Mouse (Mus musculus): Measurements from ENCODE around the gene Samsn1.

Gene Samsn1

DNA sequence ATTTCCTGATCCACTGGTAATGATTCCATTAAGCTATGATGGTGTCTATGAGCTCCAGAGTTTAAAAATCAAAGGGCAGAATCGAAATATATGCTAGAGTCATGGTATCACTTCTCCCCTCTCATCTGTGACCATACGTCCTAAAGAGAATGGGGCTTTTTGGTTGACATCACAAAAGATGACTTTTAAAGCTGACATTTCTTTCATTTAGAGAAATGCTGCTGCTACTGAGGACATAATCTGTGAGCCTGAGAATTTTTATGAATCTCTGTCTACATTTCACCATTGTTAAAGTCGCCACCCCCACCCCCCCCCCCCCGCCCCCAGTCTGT lies 91.9 kb downstream of the Samsn1 start:
- no peak for DNase-seq

GRCm38 (mm10) chr16:75929536-75930221 lies 92.4 kb downstream of the Samsn1 start:
- DNase-seq: no peak

- no peak for DNase-seq
Measured at GRCm38 (mm10) chr16:75926511-75926910, 95.6 kb downstream of the Samsn1 start.

- no peak for DNase-seq
Measured at GRCm38 (mm10) chr16:75920870-75921269, 101.2 kb downstream of the Samsn1 start.

DNA sequence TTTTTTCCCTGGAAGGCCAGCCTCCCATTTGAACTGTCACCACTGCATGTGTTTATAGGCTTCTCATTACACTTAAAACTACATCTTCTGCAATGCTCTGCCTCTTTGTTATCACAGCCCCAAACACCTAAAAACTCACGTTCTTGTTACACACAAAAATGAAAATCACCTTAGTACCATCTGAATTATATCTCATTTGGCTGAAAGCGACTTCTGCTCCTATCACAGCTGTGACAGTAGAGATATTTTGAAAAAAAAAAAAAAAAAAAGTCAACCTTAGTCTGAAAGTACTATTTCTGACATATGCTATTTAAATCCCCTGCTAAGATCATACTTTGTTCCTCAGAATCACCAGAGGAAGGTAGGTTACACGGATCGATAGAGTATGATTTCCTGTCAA lies 102.8 kb downstream of the Samsn1 start:
- no peak for DNase-seq

DNA sequence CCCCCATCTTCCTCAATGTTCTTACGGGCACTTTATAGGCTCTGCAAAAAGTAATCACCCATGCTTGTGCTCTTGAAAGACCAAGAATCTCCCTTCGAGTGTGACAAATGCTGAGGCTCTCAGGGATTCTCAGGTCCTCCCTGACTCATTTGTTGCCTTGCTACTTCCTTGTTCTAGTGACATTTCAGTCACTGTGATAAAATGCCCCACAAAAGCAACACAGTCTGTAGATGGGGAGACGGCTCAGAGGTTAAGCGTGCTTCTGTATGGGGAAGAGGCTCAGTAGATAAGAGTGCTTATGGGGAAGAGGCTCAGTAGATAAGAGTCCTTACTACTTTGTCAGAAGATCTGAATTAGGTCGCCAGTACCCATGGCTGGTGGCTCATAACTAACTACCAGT lies 104.4 kb downstream of the Samsn1 start:
- peak; percentile 6 for DNase-seq

- no peak for DNase-seq
Measured at GRCm38 (mm10) chr16:75912051-75912450, 110.0 kb downstream of the Samsn1 start.

DNA sequence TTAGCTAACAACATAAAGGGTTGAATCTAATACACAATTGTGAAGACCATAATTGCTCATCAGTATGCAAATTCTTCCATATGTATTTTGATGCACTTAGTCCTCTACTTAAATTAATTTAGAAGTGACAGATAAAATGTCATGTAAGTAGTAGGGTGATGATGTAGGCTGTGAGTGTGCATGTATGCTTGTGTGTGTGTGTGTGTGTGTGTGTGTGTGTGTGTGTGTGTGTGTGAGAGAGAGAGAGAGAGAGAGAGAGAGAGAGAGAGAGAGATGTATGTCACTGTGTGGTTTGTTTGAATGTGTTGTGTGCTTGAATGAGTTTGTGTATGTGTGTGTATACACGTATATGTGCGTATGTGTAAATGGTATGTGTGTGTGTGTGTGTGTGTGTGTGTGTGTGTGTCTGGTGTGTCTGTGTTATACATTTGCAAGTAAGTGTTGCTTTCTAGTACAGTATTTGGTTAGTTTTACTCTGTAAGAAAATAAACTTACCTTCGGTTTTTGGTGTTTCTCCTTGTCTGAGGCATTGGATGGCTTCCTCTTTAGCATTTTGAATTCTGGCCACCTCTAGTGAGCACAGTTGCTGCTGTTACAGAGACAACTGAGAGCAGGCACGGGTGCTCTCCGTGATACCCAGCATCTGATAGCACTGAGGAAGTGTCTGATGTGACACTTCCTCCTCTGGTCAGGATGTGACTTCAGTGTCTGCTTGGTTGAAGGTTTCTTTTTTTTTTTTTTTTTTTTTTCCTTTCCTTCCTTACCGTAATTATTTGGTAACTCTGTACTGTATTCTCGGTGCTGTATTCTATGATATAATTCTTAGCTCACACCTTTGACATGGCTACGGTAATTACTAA lies 113.2 kb downstream of the Samsn1 start:
- DNase-seq: peak; percentile 74

DNA sequence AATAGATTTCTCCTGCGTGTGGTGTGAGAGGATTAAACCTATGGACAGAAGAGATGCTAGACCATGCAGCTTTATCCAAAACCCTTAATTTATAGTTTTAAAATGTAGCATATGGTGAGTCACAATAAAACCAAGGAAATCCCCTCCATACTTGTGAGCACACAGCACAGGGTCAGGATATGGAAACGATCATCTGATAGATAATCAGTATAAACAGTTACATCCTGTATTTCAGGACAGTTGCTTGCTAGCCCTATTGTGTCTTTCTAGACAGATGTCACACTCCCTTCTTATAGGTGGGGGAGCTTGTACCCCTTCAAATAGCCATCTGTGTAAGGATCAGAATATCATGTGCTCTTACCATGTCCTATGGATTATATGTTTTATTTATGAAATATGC lies 115.3 kb downstream of the Samsn1 start:
- DNase-seq: no peak

- DNase-seq: no peak
Measured at GRCm38 (mm10) chr16:75906260-75906659, 115.8 kb downstream of the Samsn1 start.

DNA sequence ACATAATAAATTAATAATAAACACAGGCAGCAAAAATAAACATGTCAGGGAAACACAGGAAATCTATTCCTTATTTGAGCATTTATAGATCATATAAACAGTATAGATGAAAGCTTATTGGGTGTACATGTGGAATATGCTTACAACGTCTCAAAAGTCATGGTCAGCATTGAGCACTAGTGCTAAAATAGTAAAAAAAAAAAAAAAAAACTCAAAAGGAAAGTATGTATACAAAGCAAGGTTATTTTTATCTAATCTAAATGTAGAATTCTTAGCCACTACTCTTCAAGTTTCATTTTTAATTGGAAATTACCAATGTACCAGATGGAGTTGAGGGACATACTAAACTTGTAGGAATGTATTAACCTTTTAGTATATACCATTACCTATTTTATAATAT lies 116.8 kb downstream of the Samsn1 start:
- no peak for DNase-seq

DNA sequence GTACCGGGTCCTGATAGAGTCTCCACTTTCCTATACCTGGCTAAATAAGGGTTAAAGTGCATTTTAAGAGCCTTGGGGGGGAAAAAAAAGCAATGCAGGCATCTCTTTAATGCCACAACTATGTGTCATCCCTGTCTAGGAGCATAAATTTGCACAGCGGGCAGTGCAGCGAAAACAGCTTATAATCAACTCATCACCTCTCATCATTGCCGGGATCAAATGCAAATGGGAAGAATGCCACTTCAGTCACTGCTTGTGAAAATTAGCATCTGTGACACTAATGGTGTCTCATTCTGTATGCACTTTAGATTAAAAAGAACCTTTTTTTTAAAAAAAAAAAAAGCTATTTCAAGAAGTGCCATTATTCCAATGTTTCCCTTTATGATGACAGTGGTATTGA lies 118.0 kb downstream of the Samsn1 start:
- no peak for DNase-seq

GRCm38 (mm10) chr16:75903028-75903427 lies 119.1 kb downstream of the Samsn1 start:
- no peak for DNase-seq

- no peak for DNase-seq
Measured at GRCm38 (mm10) chr16:75899885-75900620, 122.0 kb downstream of the Samsn1 start.

- DNase-seq: no peak
Measured at GRCm38 (mm10) chr16:75897828-75898367, 124.2 kb downstream of the Samsn1 start.

DNA sequence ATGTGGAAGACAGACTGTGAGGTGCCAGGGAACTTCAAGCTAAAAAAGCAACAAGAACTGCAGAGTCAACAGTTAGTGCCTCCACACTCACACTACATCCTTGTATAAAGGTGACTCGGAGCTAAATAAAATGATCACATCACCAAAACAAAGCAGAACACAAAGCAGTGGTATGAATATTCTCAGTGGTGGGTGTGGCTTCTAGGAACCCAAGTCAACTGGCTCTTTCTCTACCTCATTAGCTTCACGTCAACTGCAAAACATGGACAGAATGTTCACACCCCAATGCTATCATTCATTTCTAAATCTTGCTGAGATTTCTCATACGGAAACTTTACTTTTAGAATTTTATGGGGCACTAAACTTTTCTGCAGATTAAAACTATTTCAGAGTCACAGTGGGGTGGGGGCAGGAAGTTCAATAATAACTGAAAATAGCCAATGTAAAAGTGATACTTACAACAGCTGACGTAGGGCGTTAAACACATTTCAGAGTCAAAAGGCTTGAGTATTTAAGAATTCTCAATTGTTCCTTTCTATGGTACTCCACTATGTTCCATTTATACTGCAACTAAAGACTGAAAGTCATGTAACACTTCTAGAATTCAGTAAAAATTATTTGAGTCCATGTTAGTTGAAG lies 127.7 kb downstream of the Samsn1 start:
- DNase-seq: no peak

GRCm38 (mm10) chr16:75893470-75893869 lies 128.6 kb downstream of the Samsn1 start:
- no peak for DNase-seq

- no peak for DNase-seq
Measured at GRCm38 (mm10) chr16:75889081-75889646, 132.9 kb downstream of the Samsn1 start.

DNA sequence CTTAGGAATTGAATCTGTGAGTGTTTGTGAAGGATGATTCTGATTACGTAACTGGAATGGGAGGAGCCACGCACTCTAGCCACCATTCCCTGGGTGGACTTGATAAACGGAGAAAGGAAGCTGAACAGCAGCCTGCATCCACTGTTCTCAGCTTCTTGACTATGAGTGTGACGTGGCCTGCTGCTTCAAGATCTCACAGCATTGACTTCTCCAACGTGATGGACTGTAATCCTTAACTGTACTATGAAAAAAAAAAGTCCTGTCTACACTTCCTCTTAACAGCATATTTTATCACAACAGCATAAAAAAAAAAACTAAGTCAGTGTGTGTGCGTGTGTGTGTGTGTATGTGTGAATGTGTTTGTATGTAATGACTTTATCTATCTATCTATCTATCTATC lies 134.9 kb downstream of the Samsn1 start:
- no peak for DNase-seq

DNA sequence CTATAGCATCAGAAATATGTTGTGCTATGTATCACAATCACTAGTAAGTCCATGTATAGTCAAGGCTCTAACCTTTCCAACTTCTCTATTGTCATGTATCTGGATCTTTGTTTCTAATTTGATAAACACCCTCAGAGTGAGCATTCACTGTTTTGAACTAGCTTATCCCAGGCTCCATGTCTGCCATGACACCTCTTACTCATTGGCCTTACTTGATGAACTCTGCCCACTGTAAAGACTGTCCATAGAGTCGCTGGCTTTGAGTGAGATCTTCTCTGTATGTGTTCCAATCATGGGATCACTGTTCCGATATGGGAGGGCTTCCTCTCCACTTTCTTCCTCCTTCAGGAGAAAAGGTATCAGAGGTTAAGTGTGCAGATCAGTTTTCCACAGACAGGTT lies 143.2 kb downstream of the Samsn1 start:
- no peak for DNase-seq

- DNase-seq: peak; percentile 49
Measured at GRCm38 (mm10) chr16:75877170-75877569, 144.9 kb downstream of the Samsn1 start.

- no peak for DNase-seq
Measured at GRCm38 (mm10) chr16:75875896-75876295, 146.2 kb downstream of the Samsn1 start.

DNA sequence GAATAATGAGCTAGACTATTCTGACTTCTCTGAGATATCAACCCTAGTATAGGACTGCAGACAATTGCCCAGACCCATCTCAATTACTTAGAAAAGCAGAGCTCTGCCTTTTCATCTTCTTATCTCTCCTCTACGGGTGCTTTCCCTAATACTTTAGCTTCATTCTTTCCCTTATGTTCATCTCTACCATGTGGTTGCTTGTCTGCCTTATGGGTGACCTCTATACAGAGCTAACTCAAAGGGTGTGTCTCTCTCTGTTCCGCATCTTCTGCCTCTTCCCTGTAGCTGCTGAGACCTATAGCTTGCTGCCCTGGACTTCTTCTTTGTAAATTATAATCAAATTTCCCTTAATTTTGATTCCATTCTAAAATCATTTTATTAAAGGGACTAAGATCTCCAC lies 147.6 kb downstream of the Samsn1 start:
- no peak for DNase-seq

Measured in layer of hippocampus, adult 9-11 months (tissue).